ENCODE assay signal across 12 mouse cellular contexts in the genomic region with DNA sequence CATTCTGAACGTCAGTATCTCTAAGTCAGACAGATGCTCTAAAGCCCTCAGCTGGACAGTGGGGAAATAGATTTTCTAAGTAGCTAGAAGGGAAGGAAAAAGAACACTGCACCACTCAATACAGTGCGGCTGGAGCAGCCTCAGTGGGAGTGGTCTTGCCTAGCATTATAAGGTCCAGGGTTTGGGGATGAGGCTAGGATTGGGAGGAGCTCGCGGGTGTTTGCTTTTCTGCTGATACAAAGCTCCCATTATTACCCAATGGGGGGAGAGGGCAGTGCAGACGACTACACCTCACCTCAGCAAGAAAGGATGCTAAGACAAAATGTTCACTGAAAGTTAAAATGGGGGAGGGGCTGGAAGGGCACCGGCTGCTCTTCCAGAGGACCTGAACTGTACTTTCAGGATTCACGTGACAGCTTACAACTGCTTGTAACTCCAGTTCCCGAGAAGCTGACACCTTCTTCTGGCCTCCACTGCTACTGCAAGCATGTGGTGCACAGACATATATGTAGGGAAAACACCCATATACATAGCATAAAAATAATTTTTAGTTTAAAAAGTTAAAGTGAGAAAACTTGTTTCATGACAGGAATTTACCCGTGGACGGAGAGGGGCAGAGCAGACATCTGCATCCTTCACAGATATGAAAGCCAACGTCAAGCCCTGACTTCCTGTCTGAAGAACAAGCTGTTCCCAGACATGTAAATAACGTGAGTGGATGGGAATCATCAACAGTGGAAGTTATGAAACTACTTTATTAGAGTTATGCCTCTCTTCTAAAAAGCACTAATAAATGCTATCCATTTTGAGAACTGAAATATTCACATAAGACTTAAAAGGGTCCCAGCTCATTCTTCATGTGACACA. TPM values are rescaled to one million over a fixed set of nuclear protein-coding genes. Genes with fewer than 3 reads are reported as not detected.
DNase-seq lines count a peak whose midpoint lies in the region; ATAC-seq and TF ChIP-seq lines count a peak whose summit lies in the region.
"Had no signal": no experiment of that assay in that cellular context is flagged by ENCODE, and none has a peak within 500 bp of the region (broad histone marks: within the 10 kb centered on the region; RNA-seq: fewer than 3 reads in every experiment).

No protein-coding gene starts in this region.

- H3K79me2 ChIP-seq in liver, adult 2 months (ENCODE audit: control insufficient read depth, insufficient read depth, low read length) = no peaks in the 10 kb centered on the region

- peak overlapping the region; percentile 90 for H3K27ac ChIP-seq in liver, adult 2 months (replicated peaks; ENCODE audit: insufficient read depth, low read depth, low read length)
- peak overlapping the region; percentile 45 to 72 for H3K27ac ChIP-seq in heart, embryonic 14.5 days (replicated peaks in 1 of 2; ENCODE audit: control insufficient read depth in 1 of 2, insufficient read depth in 1 of 2, low read depth in 2 of 2, low read length in 2 of 2)
- H3K27ac ChIP-seq: forebrain, embryonic 15.5 days had no signal

- H3K4me1 ChIP-seq in liver, adult 2 months (ENCODE audit: control insufficient read depth, insufficient read depth, low read length) = peaks cover 16% of the 10 kb centered on the region
- H3K4me1 ChIP-seq in heart, embryonic 14.5 days (ENCODE audit: control insufficient read depth in 2 of 2, insufficient read depth in 2 of 2, low read length in 2 of 2) = peaks cover 17 to 46% of the 10 kb centered on the region in 2 experiments

- TF ChIP-seq CTCF in liver, adult 2 months (IDR thresholded peaks at IDR 0.05; ENCODE audit: low read depth, low read length) = no peak

- H3K4me3 ChIP-seq in liver, adult 2 months (ENCODE audit: insufficient read depth, low read depth, low read length) = no peak overlapping the region
- H3K4me3 ChIP-seq in heart, embryonic 14.5 days (ENCODE audit: control insufficient read depth in 1 of 2, insufficient read depth in 1 of 2, low read depth in 1 of 2, low read length in 2 of 2) = no peak overlapping the region
- H3K4me3 ChIP-seq: forebrain, embryonic 15.5 days had no signal

- no peak overlapping the region for H3K9ac ChIP-seq in liver, adult 2 months (ENCODE audit: low read depth, low read length)
- H3K9ac ChIP-seq in heart, embryonic 14.5 days (ENCODE audit: low read length) = no peak overlapping the region
- H3K9ac ChIP-seq: forebrain, embryonic 15.5 days had no signal

- H3K4me2 ChIP-seq in heart, embryonic 14.5 days (ENCODE audit: low read length) = no peak overlapping the region
- H3K4me2 ChIP-seq: forebrain, embryonic 15.5 days had no signal

- TF ChIP-seq POLR2A in liver, adult 2 months (IDR thresholded peaks at IDR 0.05; ENCODE audit: extremely low read depth, insufficient read depth, low read length) = no peak

- H3K27me3 ChIP-seq in liver, adult 2 months (ENCODE audit: control insufficient read depth, insufficient read depth, low read length) = no peaks in the 10 kb centered on the region
- H3K27me3 ChIP-seq in heart, embryonic 14.5 days (ENCODE audit: control insufficient read depth, insufficient read depth, low read length) = no peaks in the 10 kb centered on the region
- H3K27me3 ChIP-seq: forebrain, embryonic 15.5 days; Patski had no signal

- H3K9me3 ChIP-seq in heart, embryonic 14.5 days (ENCODE audit: control insufficient read depth, low read length) = no peaks in the 10 kb centered on the region
- H3K9me3 ChIP-seq: forebrain, embryonic 15.5 days had no signal

- WGBS in liver, adult 2 months = 44% methylated on average over 12 of the region's 12 CpGs
- WGBS in heart, embryonic 14.5 days = 36% methylated on average over 12 of the region's 12 CpGs

- peak; percentile 39 for DNase-seq in liver, adult 2 months (ENCODE audit: extremely low read depth, low read depth, low spot score)
- no peak for DNase-seq in liver
- DNase-seq in kidney, postnatal 25 days = peak; percentile 36 to 74
- peak; percentile 42 for DNase-seq in skeletal muscle tissue, adult 2 months (ENCODE audit: low read depth, low spot score)
- DNase-seq in MN1 (ENCODE audit: low spot score) = no peak
- DNase-seq in right cerebral cortex, postnatal 10 days (ENCODE audit: low spot score in 2 of 2) = no peak
- DNase-seq: cerebellum, adult 8-10 months; layer of hippocampus, postnatal 36 days had no signal

- ATAC-seq in heart, embryonic 14.5 days (ENCODE audit: insufficient number of reproducible peaks, insufficient read depth, low FRiP score, low read depth) = no peak
- ATAC-seq: forebrain, embryonic 15.5 days; Patski had no signal

- H3K36me3 ChIP-seq in liver, adult 2 months (ENCODE audit: control insufficient read depth, insufficient read depth, low read length) = no peaks in the 10 kb centered on the region
- H3K36me3 ChIP-seq in heart, embryonic 14.5 days (ENCODE audit: control insufficient read depth, insufficient read depth, low read length) = peaks cover 11% of the 10 kb centered on the region

RNA-seq across cellular contexts. Expression of a gene that starts 32.9 kb away (rescaled TPM):
- 1.8 and 2.2 TPM in 2 replicates for total RNA-seq in liver, adult 2 months (2014; rRNA removed)
- polyA plus RNA-seq in liver, adult 2 months (2012; rRNA removed) = 0.54 and 0.58 TPM in 2 replicates
- polyA plus RNA-seq in heart, embryonic 14.5 days (2014; fragmentation: Nextera tagmentation; extraction: Ambion mirVana) = 22.8 and 24.0 TPM in 2 replicates

RNA-seq across cellular contexts. Expression of a gene that starts 46.6 kb away (rescaled TPM):
- total RNA-seq in liver, adult 2 months (2014; rRNA removed) = not detected in 2 replicates
- not detected in 2 replicates for polyA plus RNA-seq in liver, adult 2 months (2012; rRNA removed)
- not detected in 2 replicates for polyA plus RNA-seq in heart, embryonic 14.5 days (2014; fragmentation: Nextera tagmentation; extraction: Ambion mirVana)
- total RNA-seq: layer of hippocampus, postnatal 36 days had no signal
- polyA plus RNA-seq: forebrain, embryonic 15.5 days; Patski; spleen, adult 2 months had no signal

RNA-seq across cellular contexts. Expression of a gene that starts 58.3 kb away (rescaled TPM):
- total RNA-seq in liver, adult 2 months (2014; rRNA removed) = 0.09 and 0.20 TPM in 2 replicates
- 0.11 and 0.25 TPM in 2 replicates for polyA plus RNA-seq in liver, adult 2 months (2012; rRNA removed)
- polyA plus RNA-seq in heart, embryonic 14.5 days (2014; fragmentation: Nextera tagmentation; extraction: Ambion mirVana) = 0.85 and 1.3 TPM in 2 replicates

Comparison
In these comparisons a context has a peak if more than half of its experiments do, and no peak if none do; other contexts are left out.
1. DNase-seq: peak in liver, adult 2 months (single experiment), kidney, postnatal 25 days (2 of 2) and skeletal muscle tissue, adult 2 months (single experiment); none in liver (single experiment), MN1 (single experiment) and right cerebral cortex, postnatal 10 days (0 of 2).
2. RNA of a gene that starts 32.9 kb away (polyA plus RNA-seq): 22.8 to 24.0 TPM in heart, embryonic 14.5 days; 0.54 to 0.58 TPM in liver, adult 2 months; every median in the first group is over 10 times any median in the second.